11 mouse cellular contexts compared by ENCODE assay signal in the genomic region with DNA sequence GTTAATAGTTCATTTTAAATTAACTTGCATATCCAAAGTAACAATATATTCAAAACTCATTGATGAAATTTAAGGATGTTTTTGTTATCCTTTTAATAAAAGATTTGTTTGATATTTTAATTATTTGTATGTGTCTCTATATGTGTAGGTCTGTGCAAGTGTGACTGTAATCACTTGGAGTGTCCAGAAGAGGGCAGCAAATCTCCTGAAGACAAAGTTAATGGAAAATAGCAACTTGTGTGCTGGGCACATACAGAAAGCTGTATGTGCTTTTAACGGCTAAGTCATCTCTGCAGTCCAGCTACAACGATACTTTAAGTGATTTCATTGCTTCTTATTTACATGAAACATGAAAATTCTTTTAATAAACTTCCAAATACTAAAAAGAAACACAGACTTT.
A peak's percentile ranks its signal among the peaks of the same experiment; 100 is the strongest.
DNase-seq lines count a peak whose midpoint lies in the region; ATAC-seq and TF ChIP-seq lines count a peak whose summit lies in the region.
"Had no signal": no experiment of that assay in that cellular context is flagged by ENCODE, and none has a peak within 500 bp of the region (broad histone marks: within the 10 kb centered on the region; RNA-seq: fewer than 3 reads in every experiment).

No protein-coding gene starts in this region.

- H3K4me1 ChIP-seq in lung, postnatal 0 days (ENCODE audit: insufficient read depth, low read depth, low read length) = no peaks in the 10 kb centered on the region
- H3K4me1 ChIP-seq in lung, adult 2 months (ENCODE audit: control insufficient read depth, insufficient read depth, low read length) = no peaks in the 10 kb centered on the region
- H3K4me1 ChIP-seq: embryonic facial prominence, embryonic 15.5 days; liver, embryonic 13.5 days had no signal

- H3K4me2 ChIP-seq in lung, postnatal 0 days (replicated peaks; ENCODE audit: low read depth, low read length) = no peak overlapping the region
- H3K4me2 ChIP-seq: embryonic facial prominence, embryonic 15.5 days; liver, embryonic 13.5 days had no signal

- no peak for ATAC-seq in lung, postnatal 0 days

- 62% methylated on average over 2 of the region's 2 CpGs for WGBS in lung, postnatal 0 days
- WGBS in lung, adult 2 months = 62% methylated on average over 2 of the region's 2 CpGs

- TF ChIP-seq POLR2A in lung, adult 2 months (IDR thresholded peaks at IDR 0.05; ENCODE audit: borderline replicate concordance, extremely low read depth, low read depth, low read length) = no peak

- intact Hi-C loops in gastrocnemius, adult 2 months (cut with DNase I) = no loop called here

- TF ChIP-seq CTCF in gastrocnemius, adult 2 months (IDR thresholded peaks at IDR 0.05) = peak; percentile 14; the same call in 1 of the 2 replicates
- 0 out of 2 replicates have a peak, but pooled peaks have one; percentile 25 for TF ChIP-seq CTCF in lung, postnatal 0 days (IDR thresholded peaks at IDR 0.05)
- no peak for TF ChIP-seq CTCF in lung, adult 2 months (IDR thresholded peaks at IDR 0.05; ENCODE audit: insufficient read depth, low read length)

- H3K4me3 ChIP-seq in gastrocnemius, adult 2 months = no peak overlapping the region
- no peak overlapping the region for H3K4me3 ChIP-seq in lung, postnatal 0 days (ENCODE audit: low read depth, low read length)
- H3K4me3 ChIP-seq in lung, adult 2 months (replicated peaks; ENCODE audit: extremely low read depth, low read depth, low read length) = no peak overlapping the region
- H3K4me3 ChIP-seq: embryonic facial prominence, embryonic 15.5 days; liver, embryonic 13.5 days had no signal

- no peaks in the 10 kb centered on the region for H3K36me3 ChIP-seq in lung, postnatal 0 days (ENCODE audit: insufficient read depth, low read length)
- H3K36me3 ChIP-seq: embryonic facial prominence, embryonic 15.5 days; liver, embryonic 13.5 days had no signal

- no peaks in the 10 kb centered on the region for H3K27me3 ChIP-seq in lung, postnatal 0 days (replicated peaks; ENCODE audit: insufficient read depth, low read length)
- H3K27me3 ChIP-seq: embryonic facial prominence, embryonic 15.5 days; liver, embryonic 13.5 days had no signal

- H3K9me3 ChIP-seq in lung, postnatal 0 days (ENCODE audit: low read length) = no peaks in the 10 kb centered on the region
- H3K9me3 ChIP-seq: embryonic facial prominence, embryonic 15.5 days; liver, embryonic 13.5 days had no signal

- no peak overlapping the region for H3K27ac ChIP-seq in gastrocnemius, adult 2 months
- no peak overlapping the region for H3K27ac ChIP-seq in lung, postnatal 0 days (ENCODE audit: low read length)
- H3K27ac ChIP-seq: embryonic facial prominence, embryonic 15.5 days; liver, embryonic 13.5 days had no signal

- no peak for TF ChIP-seq EP300 in lung, postnatal 0 days (IDR thresholded peaks at IDR 0.05)

- no peak for DNase-seq in gastrocnemius, adult 2 months
- no peak for DNase-seq in gastrocnemius, adult 18-20 months (ENCODE audit: low spot score)
- peak; percentile 13 for DNase-seq in lung, postnatal 0 days (ENCODE audit: low spot score)
- DNase-seq in lung, adult 2 months = no peak
- peak; percentile 12 for DNase-seq in brain, adult 2 months (ENCODE audit: low read depth, low spot score)
- peak; percentile 12 for DNase-seq in retina, postnatal 1 day
- no peak for DNase-seq in frontal cortex, postnatal 25 days (ENCODE audit: low spot score in 2 of 2)
- DNase-seq in kidney, adult 11 months = no peak
- DNase-seq: gastrocnemius, postnatal 14 days; liver, embryonic 13.5 days had no signal

- no peak overlapping the region for H3K9ac ChIP-seq in lung, postnatal 0 days (replicated peaks; ENCODE audit: low read depth)
- H3K9ac ChIP-seq: embryonic facial prominence, embryonic 15.5 days; liver, embryonic 13.5 days had no signal

Comparison
In these comparisons a context has a peak if more than half of its experiments do, and no peak if none do; other contexts are left out.
1. DNase-seq: peak in lung, postnatal 0 days (single experiment), brain, adult 2 months (single experiment) and retina, postnatal 1 day (single experiment); none in gastrocnemius, adult 2 months (single experiment), gastrocnemius, adult 18-20 months (single experiment), lung, adult 2 months (single experiment), frontal cortex, postnatal 25 days (0 of 2) and kidney, adult 11 months (single experiment).